Mouse (Mus musculus) liver, embryonic 14.5 days (tissue): Measurements from ENCODE around the gene Gm5134. TPM values are rescaled to one million over a fixed set of nuclear protein-coding genes. Genes with fewer than 3 reads are reported as not detected.
"Not testable (repeated sequence)": the region's sequence is repeated elsewhere in the genome, so short reads cannot be mapped to it uniquely, and the experiment has no call there.

Experiments used
- ATAC-seq: fragments of 200-750 bp; cut with Nextera tagmentation; 2 replicates; pipeline ENCODE4 v1.8.0; 2017; ENCODE audit warnings: moderate number of reproducible peaks, mild to moderate bottlenecking, moderate library complexity; ENCODE audit not compliant: insufficient read depth
- DNase-seq, 3 experiments: peaks; one replicate each; pipeline ENCODE4 v3.0.0-alpha.2; 2012 to 2013; ENCODE audit warnings: low read depth in 3 of 3, low spot score in 3 of 3
- H3K27ac ChIP-seq: fragments of 300-500 bp; sonication (generic); 2 replicates; pipeline ENCODE4 v1.5.1; 2014; ENCODE audit warnings: moderate library complexity, mild to moderate bottlenecking, control low read depth, inconsistent platforms
- H3K27me3 ChIP-seq: fragments of 300-500 bp; sonication (generic); 2 replicates; pipeline ENCODE4 v1.6.1; 2014; ENCODE audit warnings: mild to moderate bottlenecking, low read length, moderate library complexity; ENCODE audit not compliant: control insufficient read depth, insufficient read depth
- H3K36me3 ChIP-seq: fragments of 300-500 bp; sonication (generic); replicated peaks from 2 replicates; pipeline ENCODE4 v1.6.1; 2014; ENCODE audit warnings: low read depth; ENCODE audit not compliant: control insufficient read depth, insufficient read depth
- H3K4me1 ChIP-seq, 2 experiments: fragments of 200-500 bp in 1 of 2; fragments of 300-500 bp in 1 of 2; sonication (generic) in 1 of 2; replicated peaks; 2 replicates each; pipeline ENCODE4 v1.6.1; 2012 to 2014; ENCODE audit warnings: antibody characterized with exemption in 1 of 2, inconsistent platforms in 1 of 2, low read length in 1 of 2; ENCODE audit not compliant: control insufficient read depth in 2 of 2, insufficient read depth in 2 of 2
- H3K4me2 ChIP-seq: fragments of 300-500 bp; sonication (generic); 2 replicates; pipeline ENCODE4 v1.6.1; 2014; ENCODE audit warnings: low read depth, mild to moderate bottlenecking, control low read depth, moderate library complexity
- H3K4me3 ChIP-seq, 2 experiments: fragments of 200-500 bp in 1 of 2; fragments of 300-500 bp in 1 of 2; sonication (generic) in 1 of 2; 2 replicates each; pipeline ENCODE4 v1.5.1; 2012 to 2014; ENCODE audit warnings: low read depth in 2 of 2, low read length in 2 of 2, mild to moderate bottlenecking in 2 of 2, control low read depth in 1 of 2, inconsistent platforms in 1 of 2, moderate library complexity in 1 of 2; ENCODE audit not compliant: insufficient read depth in 1 of 2
- H3K9ac ChIP-seq: fragments of 300-500 bp; sonication (generic); replicated peaks from 2 replicates; pipeline ENCODE4 v1.6.1; 2014; ENCODE audit warnings: mild to moderate bottlenecking, control low read depth, moderate library complexity
- H3K9me3 ChIP-seq: fragments of 300-500 bp; sonication (generic); 2 replicates; pipeline ENCODE4 v1.6.1; 2016; ENCODE audit warnings: low read length, mixed read lengths; ENCODE audit not compliant: control insufficient read depth
- CTCF ChIP-seq: IDR thresholded peaks from 2 replicates; pipeline ENCODE4 v1.5.1; 2016; ENCODE audit warnings: antibody characterized with exemption, low read depth, control low read depth
- EP300 ChIP-seq: IDR thresholded peaks from 2 replicates; pipeline ENCODE4 v1.6.1; 2016; ENCODE audit warnings: antibody characterized with exemption, low read depth
- WGBS: fragments of 180-500 bp; shearing (Covaris S2); extraction: QIAGEN DNeasy Blood & Tissue Kit; methylation state at CpG from one replicate; pipeline ENCODE4 v1.1.7; 2014; ENCODE audit not compliant: insufficient replicate concordance; 5-methylcytosine and 5-hydroxymethylcytosine counted together
- polyA plus RNA-seq, 2 experiments: library from polyadenylated mRNA; depleted of rRNA in 1 of 2; stranded (reverse) in 1 of 2; unstranded in 1 of 2; fragments of >200 nt; fragmentation: Nextera tagmentation in 1 of 2; extraction: Ambion mirVana in 1 of 2; gene quantifications; 2 replicates each; pipeline versions ENCODE4 v1.2.1 to v1.2.3; 2012 to 2014

Gene Gm5134
- polyA plus RNA-seq, 2 experiments, result 0.08 TPM; not detected in 1

DNA sequence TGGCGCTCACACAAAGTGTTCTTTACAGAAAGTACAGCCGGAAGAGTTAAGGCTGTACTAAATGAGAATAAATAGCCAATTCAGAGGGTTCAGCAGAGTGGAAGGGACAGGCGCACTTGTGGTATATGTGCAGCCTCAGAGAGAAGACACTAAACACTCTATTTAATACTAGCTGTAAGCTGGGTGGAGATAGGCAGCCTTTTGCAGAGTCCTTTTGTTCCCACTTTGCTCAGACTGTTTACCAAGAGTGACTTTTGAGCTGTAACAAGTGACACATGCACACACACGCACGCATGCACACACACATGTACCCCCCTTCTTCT lies 24.5 kb downstream of the Gm5134 start:
- ATAC-seq (no peak), DNase-seq (no peak)
- 70% methylated on average over 5 of the region's 5 CpGs for WGBS
- TF ChIP-seq EP300, result no peak
- TF ChIP-seq CTCF, result no peak
- no peak overlapping the region for H3K9ac ChIP-seq
- H3K27ac ChIP-seq, result no peak overlapping the region
- H3K36me3 ChIP-seq, result no peaks in the 10 kb centered on the region
- H3K4me3 ChIP-seq, result no peak overlapping the region
- H3K27me3 ChIP-seq, result no peaks in the 10 kb centered on the region
- no peak overlapping the region for H3K4me2 ChIP-seq
- H3K4me1 ChIP-seq, result 0 out of 4 replicates have a peak, but pooled peaks cover 0 to 3% of the 10 kb centered on the region in 2 experiments
- H3K9me3 ChIP-seq, result no peaks in the 10 kb centered on the region

DNA sequence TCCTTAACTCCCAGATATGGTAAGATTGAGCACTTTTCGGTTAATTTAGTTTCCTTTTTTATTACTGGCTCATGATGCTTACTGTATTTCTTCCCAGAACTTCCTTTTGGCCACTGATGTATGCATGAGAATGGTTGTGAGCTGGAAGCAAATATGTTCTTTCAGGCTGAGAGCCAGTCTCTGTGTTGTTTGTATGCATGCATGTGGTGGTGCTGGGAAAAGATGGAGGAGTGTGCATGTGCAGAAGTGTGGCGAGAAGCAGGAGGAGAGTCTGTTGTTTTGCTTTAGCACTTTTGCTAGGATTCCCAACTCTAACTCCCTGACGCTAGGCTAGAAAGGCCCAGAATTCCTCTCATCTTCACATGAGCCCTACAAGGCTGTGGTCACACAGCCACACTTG lies 25.1 kb downstream of the Gm5134 start:
- H3K4me3 ChIP-seq, result no peak overlapping the region
- ATAC-seq (no peak), DNase-seq (no peak)
- H3K4me2 ChIP-seq, result no peak overlapping the region
- 74% methylated on average over 3 of the region's 3 CpGs for WGBS
- H3K36me3 ChIP-seq, result no peaks in the 10 kb centered on the region
- no peaks in the 10 kb centered on the region for H3K27me3 ChIP-seq
- no peak overlapping the region for H3K9ac ChIP-seq
- TF ChIP-seq EP300 (no peak), CTCF (no peak)
- H3K9me3 ChIP-seq, result no peaks in the 10 kb centered on the region
- H3K27ac ChIP-seq, result no peak overlapping the region
- 0 out of 4 replicates have a peak, but pooled peaks cover 0 to 3% of the 10 kb centered on the region in 2 experiments for H3K4me1 ChIP-seq

DNA sequence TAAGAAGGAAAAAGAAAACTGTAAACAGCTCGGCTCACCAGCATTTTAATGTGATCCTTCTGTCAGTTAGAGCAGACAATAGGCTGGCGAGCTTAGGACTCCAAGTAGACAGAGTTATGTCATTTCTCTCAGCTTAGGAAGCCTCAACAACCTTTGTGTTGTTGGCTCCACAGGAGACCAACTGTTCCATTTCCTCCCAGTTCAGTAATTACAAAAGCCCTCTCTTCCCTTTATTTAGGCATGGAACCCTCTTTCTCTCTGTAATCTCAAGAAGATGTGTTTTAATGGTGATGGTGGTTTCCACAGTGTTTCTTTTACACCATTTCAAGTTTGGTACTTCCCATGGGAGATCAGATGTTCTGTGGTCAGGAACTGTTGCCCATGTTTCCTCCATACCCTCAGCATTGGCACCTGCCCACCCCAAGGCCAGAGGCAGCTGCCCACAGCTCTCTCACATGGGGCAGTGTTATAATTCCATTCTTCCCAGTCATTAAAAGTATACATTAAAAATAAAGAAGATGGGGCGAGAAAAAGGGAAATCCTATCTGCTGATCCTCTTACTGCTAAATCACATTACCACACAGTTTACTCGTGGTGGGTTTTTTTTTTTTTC lies 36.2 kb downstream of the Gm5134 start:
- no peaks in the 10 kb centered on the region for H3K4me1 ChIP-seq
- H3K27ac ChIP-seq, result no peak overlapping the region
- H3K4me3 ChIP-seq, result no peak overlapping the region
- no peak overlapping the region for H3K9ac ChIP-seq
- H3K36me3 ChIP-seq, result no peaks in the 10 kb centered on the region
- no peak for TF ChIP-seq EP300
- TF ChIP-seq CTCF, result no peak
- H3K4me2 ChIP-seq, result no peak overlapping the region
- DNase-seq, result no peak
- no peaks in the 10 kb centered on the region for H3K27me3 ChIP-seq
- no peak for ATAC-seq
- WGBS, result 49% methylated on average over 4 of the region's 4 CpGs
- no peaks in the 10 kb centered on the region for H3K9me3 ChIP-seq

DNA sequence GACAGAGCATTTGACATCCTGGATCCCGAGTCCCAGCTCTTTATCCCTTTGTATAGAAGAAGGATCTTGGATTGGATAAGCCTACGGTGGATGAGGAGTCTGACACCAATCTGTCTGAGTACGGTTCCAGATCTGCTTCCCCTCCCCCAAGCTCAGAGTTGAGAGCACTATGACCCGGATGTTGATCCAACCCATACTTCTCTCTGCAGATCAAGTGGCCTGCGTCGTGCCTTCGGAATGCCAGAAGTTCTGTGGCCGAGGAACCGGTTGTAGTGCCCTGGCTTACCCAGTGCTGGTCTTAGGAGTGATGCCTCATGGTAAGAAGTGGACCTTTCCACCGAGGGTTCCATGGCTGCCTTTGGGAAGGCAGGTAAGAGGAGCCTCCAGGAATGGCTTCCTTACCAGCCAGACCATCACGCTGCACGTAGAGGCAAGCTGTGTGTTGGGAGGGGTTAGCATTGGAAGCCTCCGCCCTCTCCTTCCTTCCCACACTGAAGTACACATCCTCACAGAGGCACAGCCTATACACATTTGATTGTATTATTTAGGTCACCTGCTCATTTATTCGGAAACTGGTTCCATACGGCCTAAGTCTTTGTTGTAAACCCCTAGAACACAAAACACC lies 39.4 kb downstream of the Gm5134 start:
- WGBS, result 68% methylated on average over 15 of the region's 15 CpGs
- no peak for TF ChIP-seq CTCF
- no peak for TF ChIP-seq EP300
- no peak overlapping the region for H3K4me3 ChIP-seq
- DNase-seq (no peak), ATAC-seq (no peak)
- no peaks in the 10 kb centered on the region for H3K4me1 ChIP-seq
- H3K4me2 ChIP-seq, result no peak overlapping the region
- H3K27ac ChIP-seq, result no peak overlapping the region
- no peaks in the 10 kb centered on the region for H3K36me3 ChIP-seq
- no peaks in the 10 kb centered on the region for H3K9me3 ChIP-seq
- no peaks in the 10 kb centered on the region for H3K27me3 ChIP-seq
- no peak overlapping the region for H3K9ac ChIP-seq

DNA sequence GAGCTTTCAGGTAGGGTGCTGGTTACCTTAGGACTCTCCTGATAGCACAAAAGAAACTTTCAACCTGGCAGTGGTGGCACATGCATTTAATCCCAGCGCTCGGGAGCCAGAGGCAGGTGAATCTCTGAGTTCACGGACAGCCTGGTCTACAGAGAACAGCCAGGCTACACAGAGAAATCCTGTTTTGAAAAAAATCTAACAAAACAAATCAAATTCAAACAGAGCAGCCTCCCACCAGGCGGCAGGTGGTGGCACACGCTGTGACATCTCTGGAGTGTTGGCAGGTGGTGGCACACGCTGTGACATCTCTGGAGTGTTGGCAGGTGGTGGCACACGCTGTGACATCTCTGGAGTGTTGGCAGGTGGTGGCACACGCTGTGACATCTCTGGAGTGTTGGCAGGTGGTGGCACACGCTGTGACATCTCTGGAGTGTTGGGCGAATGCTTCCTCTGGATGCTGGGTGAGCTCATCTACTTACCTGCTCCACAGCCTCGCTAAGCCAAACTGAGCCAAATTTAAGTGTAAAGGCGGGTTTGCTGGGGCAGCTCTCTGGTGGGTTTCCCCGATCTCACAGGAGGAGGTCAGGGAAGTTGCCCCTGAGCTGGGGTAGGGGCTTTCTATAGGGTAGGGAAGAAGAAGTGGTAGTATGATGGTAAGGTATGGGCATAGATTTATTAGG lies 40.4 kb downstream of the Gm5134 start:
- not testable (repeated sequence) for DNase-seq, H3K36me3 ChIP-seq, H3K27ac ChIP-seq, H3K4me3 ChIP-seq, H3K9me3 ChIP-seq, H3K9ac ChIP-seq, H3K4me1 ChIP-seq, ATAC-seq, H3K27me3 ChIP-seq, H3K4me2 ChIP-seq
- WGBS, result 55% methylated on average over 12 of the region's 13 CpGs
